Mouse (Mus musculus) bone marrow macrophage, adult 2 months (primary cell): ENCODE results near the gene Cadps. TPM values are rescaled to one million over a fixed set of nuclear protein-coding genes. Genes with fewer than 3 reads are reported as not detected.

Source experiments
- H3K27ac ChIP-seq: 2 replicates; pipeline ENCODE4 v1.5.1; 2012; ENCODE audit warnings: low read depth, low read length; ENCODE audit not compliant: insufficient read depth
- H3K4me1 ChIP-seq: 2 replicates; pipeline ENCODE4 v1.6.1; 2012; ENCODE audit warnings: low read length; ENCODE audit not compliant: control insufficient read depth, insufficient read depth
- H3K4me3 ChIP-seq: 2 replicates; pipeline ENCODE4 v1.5.1; 2012; ENCODE audit warnings: mild to moderate bottlenecking, low read length, moderate library complexity; ENCODE audit not compliant: insufficient read depth
- CTCF ChIP-seq: IDR thresholded peaks from 2 replicates; pipeline ENCODE4 v1.5.1; 2012; ENCODE audit warnings: low read depth, mild to moderate bottlenecking, low read length, moderate library complexity
- POLR2A ChIP-seq: IDR thresholded peaks from 2 replicates; pipeline ENCODE4 v1.6.1; 2012; ENCODE audit warnings: mild to moderate bottlenecking, low read depth, low read length, borderline replicate concordance
- polyA plus RNA-seq: library from polyadenylated mRNA; stranded (reverse); fragments of >200 nt; gene quantifications from 2 replicates; pipeline ENCODE4 v1.2.4, GENCODE M21; 2012; ENCODE audit not compliant: missing spikeins, insufficient read depth, insufficient read length

The Cadps gene
- polyA plus RNA-seq, 1 experiment, result not detected

- Histone ChIP-seq H3K4me1 (no peaks in the 10 kb centered on the region), H3K27ac (no peak overlapping the region)
- no peak for TF ChIP-seq POLR2A
- no peak for TF ChIP-seq CTCF
Measured at GRCm38 (mm10) chr14:12680819-12681638, 141.8 kb downstream of the Cadps start.

GRCm38 (mm10) chr14:12661430-12661829 lies 161.4 kb downstream of the Cadps start:
- H3K4me3 ChIP-seq, result no peak overlapping the region
- no peak overlapping the region for H3K27ac ChIP-seq
- TF ChIP-seq POLR2A (no peak), CTCF (no peak)

More at GRCm38 (mm10) chr14:12680819-12681638, 141.8 kb downstream of the Cadps start:
- H3K4me3 ChIP-seq, result no peak overlapping the region

DNA sequence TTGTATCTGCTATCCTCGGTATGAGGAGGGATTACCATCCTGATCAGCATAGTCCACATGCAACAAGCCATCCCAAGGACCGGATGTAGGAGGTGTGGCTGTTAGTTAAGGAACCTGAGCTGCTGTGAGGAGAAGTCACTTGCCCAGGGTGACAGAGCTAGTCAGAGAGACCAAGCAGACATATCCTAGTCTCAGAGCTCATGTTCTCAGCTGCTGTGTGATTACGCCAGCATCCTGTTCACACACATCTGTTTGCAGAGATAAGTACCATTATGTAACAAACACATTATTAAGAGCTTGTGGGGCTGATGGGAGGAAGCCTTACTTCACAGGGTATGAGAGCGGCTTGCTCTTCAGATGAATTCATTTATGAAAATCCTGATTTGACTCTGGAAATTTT lies 165.5 kb downstream of the Cadps start:
- Histone ChIP-seq H3K27ac (no peak overlapping the region), H3K4me3 (no peak overlapping the region), H3K4me1 (no peaks in the 10 kb centered on the region)
- TF ChIP-seq POLR2A (no peak), CTCF (no peak)

More at GRCm38 (mm10) chr14:12661430-12661829, 161.4 kb downstream of the Cadps start:
- H3K4me1 ChIP-seq, result no peaks in the 10 kb centered on the region

- Histone ChIP-seq H3K4me1 (no peaks in the 10 kb centered on the region), H3K27ac (no peak overlapping the region), H3K4me3 (no peak overlapping the region)
- TF ChIP-seq CTCF, result no peak
Measured at GRCm38 (mm10) chr14:12642868-12643512, 179.9 kb downstream of the Cadps start.

DNA sequence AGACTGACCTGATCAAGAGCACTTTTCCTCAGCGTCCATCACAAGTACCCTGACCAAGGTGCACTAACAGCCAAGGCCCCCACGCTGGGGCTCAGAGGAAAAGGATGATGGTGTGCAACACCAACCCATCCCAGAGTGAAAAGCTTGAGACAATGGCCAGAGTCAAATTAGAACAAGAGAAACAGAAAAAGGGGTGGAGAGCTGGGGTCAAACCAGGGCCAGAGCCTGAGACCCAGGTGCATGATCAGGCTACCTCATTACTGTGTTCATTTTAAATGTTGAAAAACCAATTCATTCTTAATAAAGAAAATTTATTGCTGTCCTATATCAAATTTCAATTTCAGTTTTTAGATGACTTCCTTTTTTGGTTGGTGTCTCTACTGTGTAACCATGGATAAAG lies 184.1 kb downstream of the Cadps start:
- no peak overlapping the region for H3K4me3 ChIP-seq

GRCm38 (mm10) chr14:12637121-12637754 lies 185.6 kb downstream of the Cadps start:
- TF ChIP-seq CTCF (no peak), POLR2A (no peak)
- Histone ChIP-seq H3K27ac (no peak overlapping the region), H3K4me3 (no peak overlapping the region), H3K4me1 (no peaks in the 10 kb centered on the region)

More for the DNA sequence above, 184.1 kb downstream of the Cadps start:
- TF ChIP-seq CTCF (no peak), POLR2A (no peak)
- Histone ChIP-seq H3K27ac (no peak overlapping the region), H3K4me1 (no peaks in the 10 kb centered on the region)

GRCm38 (mm10) chr14:12624256-12625130 lies 198.4 kb downstream of the Cadps start:
- Histone ChIP-seq H3K27ac (no peak overlapping the region), H3K4me3 (no peak overlapping the region), H3K4me1 (no peaks in the 10 kb centered on the region)
- TF ChIP-seq CTCF (no peak), POLR2A (no peak)

DNA sequence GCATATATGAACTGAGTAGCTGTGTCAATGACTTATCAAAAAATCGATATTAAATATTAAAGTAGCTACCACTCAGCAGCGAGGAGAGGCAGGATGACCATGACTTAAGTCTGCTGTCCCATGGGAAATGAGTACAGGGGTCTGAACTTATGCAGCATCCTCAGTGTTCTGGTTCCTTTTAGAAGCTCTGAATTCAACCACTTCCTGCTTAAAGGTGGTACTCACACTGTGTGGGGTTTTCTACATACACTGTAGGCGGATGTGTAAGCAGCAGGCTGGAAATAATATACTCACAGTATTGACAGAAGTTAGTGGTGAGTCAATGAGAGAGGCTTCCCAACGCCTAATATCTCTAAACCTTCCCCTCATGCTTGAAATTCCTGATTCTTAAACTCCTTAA lies 215.9 kb downstream of the Cadps start:
- no peak overlapping the region for H3K27ac ChIP-seq

DNA sequence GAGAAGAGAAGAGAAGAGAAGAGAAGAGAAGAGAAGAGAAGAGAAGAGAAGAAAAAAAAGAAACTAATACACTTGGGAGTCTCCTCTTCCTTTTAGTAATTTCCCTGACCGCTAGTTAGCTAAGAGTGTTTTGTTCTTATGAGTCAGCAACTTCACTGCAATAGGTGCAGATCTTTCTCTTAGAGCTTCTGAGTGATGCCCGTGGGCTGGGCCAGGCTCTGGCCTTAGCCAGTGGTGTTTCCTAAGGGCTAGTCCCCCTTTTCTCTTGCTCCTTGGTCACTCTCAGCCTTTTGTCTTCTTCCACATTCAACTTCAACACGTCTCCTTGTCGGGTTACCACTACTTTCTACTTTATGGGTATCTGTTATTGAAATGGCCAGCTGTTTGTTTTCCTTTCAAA lies 216.7 kb downstream of the Cadps start:
- TF ChIP-seq POLR2A, result no peak
- TF ChIP-seq CTCF, result no peak
- no peaks in the 10 kb centered on the region for H3K4me1 ChIP-seq
- no peak overlapping the region for H3K4me3 ChIP-seq
- H3K27ac ChIP-seq, result no peak overlapping the region

More for the DNA sequence above, 215.9 kb downstream of the Cadps start:
- Histone ChIP-seq H3K4me3 (no peak overlapping the region), H3K4me1 (no peaks in the 10 kb centered on the region)
- TF ChIP-seq CTCF (no peak), POLR2A (no peak)
